Mouse (Mus musculus): ENCODE results near the gene Usp50. TPM values are rescaled to one million over a fixed set of nuclear protein-coding genes. Genes with fewer than 3 reads are reported as not detected.

The Usp50 gene
- polyA plus RNA-seq, 1 experiment, result 1.5 TPM

DNA sequence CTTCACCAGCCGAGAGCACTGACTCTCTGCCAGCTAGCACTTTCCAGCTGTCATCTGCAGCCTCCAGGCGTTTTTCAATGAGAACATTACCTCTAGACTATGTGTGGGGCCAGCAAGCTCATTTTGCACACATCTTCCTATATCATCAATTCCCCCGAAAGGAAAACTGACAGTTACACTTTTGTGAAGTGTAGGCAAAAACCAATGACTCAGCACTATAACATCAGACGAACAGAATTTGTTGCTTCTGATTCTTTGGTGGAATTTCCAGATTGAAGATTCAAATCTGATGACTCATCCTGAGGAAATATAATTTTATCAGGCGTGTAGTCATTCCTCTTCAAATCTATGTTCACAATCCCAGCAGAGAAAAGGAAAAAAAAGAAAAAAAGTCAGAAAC, 9.3 kb upstream of the Usp50 start:
- Histone ChIP-seq H3K27me3 (replicated peaks; ENCODE audit: control insufficient read depth, insufficient read depth, low read length) (no peaks in the 10 kb centered on the region), H3K27ac (ENCODE audit: insufficient read depth, low read depth, low read length) (no peak overlapping the region), H3K4me1 (ENCODE audit: control insufficient read depth, insufficient read depth, low read length) (no peaks in the 10 kb centered on the region), H3K4me3 (ENCODE audit: insufficient read depth, low read depth, low read length) (no peak overlapping the region), H3K36me3 (ENCODE audit: control insufficient read depth, insufficient read depth, low read length) (peaks cover 28% of the 10 kb centered on the region)
- DNase-seq, result no peak
- TF ChIP-seq CTCF (conservative IDR thresholded peaks at IDR 0.05; ENCODE audit: insufficient read depth, insufficient read length, low read depth, low read length) (no peak), POLR2A (IDR thresholded peaks at IDR 0.05; ENCODE audit: low read depth, low read length) (no peak)
- 70% methylated on average over 5 of the region's 5 CpGs for WGBS

DNA sequence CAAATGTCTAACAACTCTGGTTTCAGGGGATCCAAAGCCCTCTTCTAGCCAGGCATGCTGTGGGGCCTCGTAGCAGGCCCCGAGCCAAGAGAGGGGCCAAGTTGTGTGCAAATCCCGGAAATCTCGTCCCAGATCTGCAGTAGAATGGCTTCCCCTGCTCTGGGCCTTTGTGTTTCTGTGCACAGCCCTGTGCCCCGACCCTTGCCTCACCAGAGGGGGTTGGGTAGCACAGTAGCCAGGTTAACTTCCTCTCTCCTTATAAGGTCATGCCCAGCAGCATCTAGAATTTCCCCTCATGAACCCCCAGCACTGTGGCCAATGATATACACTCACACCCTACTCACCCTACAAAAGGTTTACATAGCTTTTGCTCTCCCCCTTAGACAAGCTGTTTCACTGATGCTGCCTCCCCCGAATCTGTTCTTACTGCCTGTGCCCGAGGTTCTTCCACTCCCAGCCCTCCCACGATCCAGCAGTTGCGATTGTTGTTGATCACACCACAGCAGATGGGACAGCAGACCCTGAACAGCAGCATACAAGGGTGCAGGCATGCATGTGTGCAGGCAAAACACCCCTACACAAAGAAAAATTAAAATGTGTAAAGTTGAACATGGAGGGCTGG, 4.6 kb upstream of the Usp50 start:
- TF ChIP-seq POLR2A (IDR thresholded peaks at IDR 0.05; ENCODE audit: low read depth, low read length) (no peak), CTCF (conservative IDR thresholded peaks at IDR 0.05; ENCODE audit: insufficient read depth, insufficient read length, low read depth, low read length) (no peak)
- Histone ChIP-seq H3K4me3 (ENCODE audit: insufficient read depth, low read depth, low read length) (no peak overlapping the region), H3K36me3 (ENCODE audit: control insufficient read depth, insufficient read depth, low read length) (peaks cover 11% of the 10 kb centered on the region), H3K4me1 (ENCODE audit: control insufficient read depth, insufficient read depth, low read length) (no peaks in the 10 kb centered on the region), H3K27ac (ENCODE audit: insufficient read depth, low read depth, low read length) (no peak overlapping the region), H3K27me3 (replicated peaks; ENCODE audit: control insufficient read depth, insufficient read depth, low read length) (no peaks in the 10 kb centered on the region)
- 21% methylated on average over 9 of the region's 9 CpGs for WGBS
- DNase-seq, result no peak

DNA sequence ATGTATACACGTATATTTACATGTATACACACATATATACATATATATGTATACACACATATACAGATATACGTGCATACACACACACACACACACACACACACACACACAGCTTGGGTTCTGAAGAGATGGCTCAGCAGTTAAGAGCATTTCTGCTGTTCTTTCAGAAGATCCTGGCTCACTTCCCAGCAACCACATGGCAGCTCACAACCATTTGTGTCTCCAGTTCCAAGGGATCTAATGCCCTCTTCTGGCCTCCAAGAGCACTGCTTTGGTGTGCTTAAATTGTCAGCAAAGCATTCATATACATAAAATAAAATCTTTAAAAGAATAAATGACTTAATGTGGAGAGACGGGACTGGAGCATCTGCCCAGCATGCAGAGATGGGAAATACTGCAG, 837 bp downstream of the Usp50 start:
- peak; percentile 86 for DNase-seq
- Histone ChIP-seq H3K27ac (ENCODE audit: insufficient read depth, low read depth, low read length) (no peak overlapping the region), H3K4me3 (ENCODE audit: insufficient read depth, low read depth, low read length) (no peak overlapping the region), H3K27me3 (replicated peaks; ENCODE audit: control insufficient read depth, insufficient read depth, low read length) (no peaks in the 10 kb centered on the region), H3K4me1 (ENCODE audit: control insufficient read depth, insufficient read depth, low read length) (no peaks in the 10 kb centered on the region), H3K36me3 (ENCODE audit: control insufficient read depth, insufficient read depth, low read length) (no peaks in the 10 kb centered on the region)
- WGBS, result 73% methylated on average over 3 of the region's 3 CpGs
- TF ChIP-seq POLR2A (IDR thresholded peaks at IDR 0.05; ENCODE audit: low read depth, low read length) (no peak), CTCF (conservative IDR thresholded peaks at IDR 0.05; ENCODE audit: insufficient read depth, insufficient read length, low read depth, low read length) (peak; percentile 74)

DNA sequence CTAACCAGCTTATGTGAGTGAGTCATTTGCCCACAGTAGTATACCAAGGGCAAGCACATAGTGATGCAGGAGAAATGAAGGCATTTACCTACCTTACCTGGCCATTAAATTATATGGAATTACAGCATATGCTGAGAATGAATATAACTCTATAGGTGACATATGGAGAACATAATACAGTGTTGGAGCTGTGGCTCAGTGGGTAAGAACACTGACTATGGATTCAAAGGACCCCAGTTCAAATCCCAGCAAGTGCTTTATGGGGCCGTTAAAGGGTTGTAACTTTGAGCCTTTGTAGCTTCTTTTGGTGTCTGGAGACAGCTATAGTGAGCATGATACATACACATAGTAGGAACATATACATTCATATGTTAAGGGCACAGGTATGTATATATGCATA, 1.8 kb downstream of the Usp50 start:
- no peak overlapping the region for H3K4me3 ChIP-seq (ENCODE audit: insufficient read depth, low read depth, low read length)
- 93% methylated on average over 1 of the region's 1 CpGs for WGBS
- H3K36me3 ChIP-seq (ENCODE audit: control insufficient read depth, insufficient read depth, low read length), result no peaks in the 10 kb centered on the region
- H3K4me1 ChIP-seq (ENCODE audit: control insufficient read depth, insufficient read depth, low read length), result no peaks in the 10 kb centered on the region
- H3K27ac ChIP-seq (ENCODE audit: insufficient read depth, low read depth, low read length), result no peak overlapping the region
- H3K27me3 ChIP-seq (replicated peaks; ENCODE audit: control insufficient read depth, insufficient read depth, low read length), result no peaks in the 10 kb centered on the region
- TF ChIP-seq POLR2A (IDR thresholded peaks at IDR 0.05; ENCODE audit: low read depth, low read length) (no peak), CTCF (conservative IDR thresholded peaks at IDR 0.05; ENCODE audit: insufficient read depth, insufficient read length, low read depth, low read length) (no peak)
- DNase-seq, result no peak

DNA sequence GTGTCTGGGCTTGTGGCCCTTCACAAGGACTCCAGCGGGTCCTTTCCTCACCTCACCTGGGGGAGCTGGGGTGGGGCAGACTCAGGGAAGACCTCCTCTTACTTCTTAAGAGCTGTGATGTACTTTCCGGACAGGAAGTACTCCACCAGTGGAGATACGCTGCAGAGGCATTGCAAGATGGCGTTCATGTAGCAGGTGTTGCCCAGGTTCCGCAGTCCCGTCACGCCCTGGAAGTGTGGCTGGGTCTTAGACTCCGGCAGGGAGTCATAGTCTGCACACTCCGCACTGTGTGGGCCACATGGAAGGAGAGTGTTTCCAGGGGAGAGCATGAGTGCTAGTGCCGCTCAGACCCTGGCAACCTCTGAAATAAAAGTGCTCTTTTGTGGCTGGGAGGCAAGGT, 3.0 kb downstream of the Usp50 start:
- no peaks in the 10 kb centered on the region for H3K4me1 ChIP-seq (ENCODE audit: control insufficient read depth, insufficient read depth, low read length)
- TF ChIP-seq CTCF (conservative IDR thresholded peaks at IDR 0.05; ENCODE audit: insufficient read depth, insufficient read length, low read depth, low read length) (no peak), POLR2A (IDR thresholded peaks at IDR 0.05; ENCODE audit: low read depth, low read length) (no peak)
- no peaks in the 10 kb centered on the region for H3K36me3 ChIP-seq (ENCODE audit: control insufficient read depth, insufficient read depth, low read length)
- no peak for DNase-seq
- no peak overlapping the region for H3K4me3 ChIP-seq (ENCODE audit: insufficient read depth, low read depth, low read length)
- 92% methylated on average over 10 of the region's 10 CpGs for WGBS
- no peaks in the 10 kb centered on the region for H3K27me3 ChIP-seq (replicated peaks; ENCODE audit: control insufficient read depth, insufficient read depth, low read length)
- no peak overlapping the region for H3K27ac ChIP-seq (ENCODE audit: insufficient read depth, low read depth, low read length)

DNA sequence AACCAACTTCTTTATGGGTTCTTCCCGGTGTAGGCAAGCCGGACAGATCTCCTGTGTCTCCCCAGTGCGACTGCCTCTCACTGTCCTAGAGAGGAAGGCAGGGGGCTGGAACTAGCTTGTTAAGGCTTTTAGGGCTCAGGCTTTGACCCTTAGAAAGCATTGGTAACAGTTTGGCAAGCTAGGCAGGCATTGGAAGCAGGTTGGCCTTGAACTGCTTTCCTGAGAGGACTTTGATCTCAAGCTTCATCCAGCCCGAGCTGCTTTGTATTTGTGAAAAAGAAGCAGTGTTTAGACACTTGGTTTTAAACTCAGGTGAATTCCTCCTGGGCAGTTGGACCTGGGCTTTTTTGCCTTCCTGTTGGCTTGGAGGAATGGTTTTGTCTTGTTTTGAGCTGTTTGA, 4.5 kb downstream of the Usp50 start:
- WGBS, result 76% methylated on average over 4 of the region's 4 CpGs
- peak; percentile 53 for DNase-seq
- H3K27ac ChIP-seq (ENCODE audit: insufficient read depth, low read depth, low read length), result no peak overlapping the region
- H3K4me3 ChIP-seq (ENCODE audit: insufficient read depth, low read depth, low read length), result no peak overlapping the region
- no peaks in the 10 kb centered on the region for H3K4me1 ChIP-seq (ENCODE audit: control insufficient read depth, insufficient read depth, low read length)
- H3K27me3 ChIP-seq (replicated peaks; ENCODE audit: control insufficient read depth, insufficient read depth, low read length), result no peaks in the 10 kb centered on the region
- H3K36me3 ChIP-seq (ENCODE audit: control insufficient read depth, insufficient read depth, low read length), result no peaks in the 10 kb centered on the region
- TF ChIP-seq POLR2A (IDR thresholded peaks at IDR 0.05; ENCODE audit: low read depth, low read length) (no peak), CTCF (conservative IDR thresholded peaks at IDR 0.05; ENCODE audit: insufficient read depth, insufficient read length, low read depth, low read length) (no peak)

DNA sequence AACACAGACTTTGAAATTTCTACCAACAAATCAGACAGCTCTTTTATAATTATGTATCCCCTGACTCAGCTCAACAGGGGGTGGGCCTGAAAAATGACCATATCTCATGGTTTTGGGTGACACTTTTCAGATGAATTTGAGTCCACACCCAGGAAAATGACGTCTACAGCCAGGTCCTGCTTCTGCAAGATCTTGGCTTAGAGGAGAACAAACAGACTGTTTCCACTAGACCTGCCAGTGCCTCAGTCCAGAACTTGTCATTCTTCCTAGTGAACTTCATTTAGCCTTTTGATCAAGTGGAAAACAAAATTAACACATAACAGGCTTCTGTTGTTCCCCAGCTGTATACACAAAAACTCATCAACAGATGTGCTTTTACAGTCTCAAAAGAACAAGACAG, 6.9 kb downstream of the Usp50 start:
- no peaks in the 10 kb centered on the region for H3K36me3 ChIP-seq (ENCODE audit: control insufficient read depth, insufficient read depth, low read length)
- no peaks in the 10 kb centered on the region for H3K4me1 ChIP-seq (ENCODE audit: control insufficient read depth, insufficient read depth, low read length)
- no peak for TF ChIP-seq CTCF (conservative IDR thresholded peaks at IDR 0.05; ENCODE audit: insufficient read depth, insufficient read length, low read depth, low read length)
- TF ChIP-seq POLR2A (IDR thresholded peaks at IDR 0.05; ENCODE audit: low read depth, low read length), result no peak
- WGBS, result 27% methylated on average over 1 of the region's 1 CpGs
- DNase-seq, result no peak
- no peaks in the 10 kb centered on the region for H3K27me3 ChIP-seq (replicated peaks; ENCODE audit: control insufficient read depth, insufficient read depth, low read length)
- H3K27ac ChIP-seq (ENCODE audit: insufficient read depth, low read depth, low read length), result no peak overlapping the region
- no peak overlapping the region for H3K4me3 ChIP-seq (ENCODE audit: insufficient read depth, low read depth, low read length)

All from kidney, adult 2 months (tissue).